Mouse (Mus musculus) heart, postnatal 0 days (tissue): Measurements from ENCODE around the gene Tmem198b.

Experiments used
- CTCF ChIP-seq: IDR thresholded peaks from 2 replicates; pipeline ENCODE4 v1.5.1; 2016; ENCODE audit warnings: antibody characterized with exemption, control low read depth, low read depth
- EP300 ChIP-seq: IDR thresholded peaks from 2 replicates; pipeline ENCODE4 v1.6.1; 2016; ENCODE audit warnings: antibody characterized with exemption, low read depth

GRCm38 (mm10) chr10:128773685-128774084 lies 30.5 kb downstream of the Tmem198b start:
- TF ChIP-seq CTCF, result peak; percentile 40
- no peak for TF ChIP-seq EP300
